Mouse (Mus musculus): ENCODE data around the gene Zcchc13. TPM values are rescaled to one million over a fixed set of nuclear protein-coding genes. Genes with fewer than 3 reads are reported as not detected.
"Not testable (repeated sequence)": the region's sequence is repeated elsewhere in the genome, so short reads cannot be mapped to it uniquely, and the experiment has no call there.

Gene Zcchc13
- polyA plus RNA-seq, 1 experiment from 2014 or later, result not detected

DNA sequence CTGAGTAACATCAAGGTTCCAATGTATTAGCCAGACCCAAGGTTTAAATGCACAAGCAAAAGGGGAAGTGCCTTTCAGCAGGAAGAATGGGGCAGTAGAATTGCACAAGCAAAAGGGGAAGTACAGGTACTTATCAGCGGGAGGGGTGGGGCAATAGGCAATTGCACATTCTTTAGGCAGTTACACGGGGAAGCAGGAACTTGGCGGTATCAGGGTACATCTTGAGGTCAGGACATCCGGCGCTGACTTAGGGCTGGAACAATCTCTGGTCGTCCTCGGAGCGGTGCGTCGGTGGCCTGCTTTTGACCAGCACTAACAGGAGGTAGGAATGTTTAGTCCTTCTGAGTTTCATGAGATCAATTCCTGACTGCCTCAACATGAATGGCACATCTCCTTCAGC is 34.1 kb downstream of the Zcchc13 start:
- not testable (repeated sequence) for ATAC-seq (ENCODE audit: low FRiP score, low TSS enrichment); H3K4me3 ChIP-seq (ENCODE audit: low read length); H3K9me3 ChIP-seq (ENCODE audit: control insufficient read depth, low read length); H3K36me3 ChIP-seq (ENCODE audit: control insufficient read depth, insufficient read depth, low read length); H3K4me2 ChIP-seq (replicated peaks; ENCODE audit: low read depth, low read length); H3K9ac ChIP-seq (ENCODE audit: low read depth, low read length); H3K27ac ChIP-seq (ENCODE audit: low read depth, low read length); H3K27me3 ChIP-seq (ENCODE audit: control insufficient read depth, insufficient read depth, low read length); H3K4me1 ChIP-seq (ENCODE audit: control insufficient read depth, insufficient read depth, low read length)
- 90% methylated on average over 10 of the region's 10 CpGs for WGBS

DNA sequence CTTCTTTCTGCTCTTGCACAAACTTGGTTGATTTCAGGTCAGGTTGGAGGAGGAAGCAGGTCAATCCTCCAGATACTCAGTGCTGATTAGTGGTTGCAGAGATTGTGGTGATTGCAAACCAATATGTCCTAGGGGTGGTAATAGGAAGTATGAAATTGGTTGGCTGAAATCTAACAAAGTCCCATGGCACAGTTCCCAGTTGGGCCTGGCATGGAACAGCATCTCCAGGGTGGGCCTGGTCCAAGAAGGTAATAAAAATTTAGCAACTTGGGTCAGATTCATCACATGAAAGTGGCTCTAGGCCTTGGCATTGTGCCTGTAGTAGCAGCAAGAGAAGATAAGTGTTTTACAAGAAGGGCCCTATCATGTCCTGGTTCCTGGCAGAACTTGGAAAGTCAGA is 39.9 kb downstream of the Zcchc13 start:
- Histone ChIP-seq H3K4me1 (ENCODE audit: control insufficient read depth, insufficient read depth, low read length) (no peaks in the 10 kb centered on the region), H3K4me2 (replicated peaks; ENCODE audit: low read depth, low read length) (no peak overlapping the region), H3K27me3 (ENCODE audit: control insufficient read depth, insufficient read depth, low read length) (no peaks in the 10 kb centered on the region; the same call in 1 of the 2 replicates), H3K36me3 (ENCODE audit: control insufficient read depth, insufficient read depth, low read length) (no peaks in the 10 kb centered on the region), H3K4me3 (ENCODE audit: low read length) (no peak overlapping the region), H3K27ac (ENCODE audit: low read depth, low read length) (no peak overlapping the region), H3K9ac (ENCODE audit: low read depth, low read length) (no peak overlapping the region), H3K9me3 (ENCODE audit: control insufficient read depth, low read length) (no peaks in the 10 kb centered on the region)
- ATAC-seq (ENCODE audit: low FRiP score, low TSS enrichment), result no peak

DNA sequence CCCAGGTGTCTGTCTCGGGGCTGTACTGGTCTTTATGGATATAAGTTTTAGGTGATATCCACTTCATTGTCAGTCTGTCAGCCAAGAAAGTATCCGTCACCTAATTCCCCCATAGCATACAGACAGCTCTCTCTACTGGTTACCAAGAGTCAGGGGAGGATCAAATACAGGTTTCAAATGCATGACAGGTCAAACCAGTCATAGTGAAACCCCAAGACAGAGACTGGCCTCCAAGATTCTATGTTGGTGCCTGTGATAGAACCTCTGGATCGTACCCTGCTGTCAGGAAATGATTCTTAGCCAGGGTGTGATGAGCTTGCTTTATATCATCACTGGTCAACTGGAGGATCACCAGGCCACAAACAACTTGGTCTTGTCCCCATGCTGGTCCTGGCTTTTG is 43.4 kb downstream of the Zcchc13 start:
- no peak for ATAC-seq (ENCODE audit: low FRiP score, low TSS enrichment)
- WGBS, result 81% methylated on average over 3 of the region's 3 CpGs

GRCm38 (mm10) chrX:103674674-103675073 is 44.3 kb downstream of the Zcchc13 start:
- H3K4me3 ChIP-seq (ENCODE audit: low read length), result no peak overlapping the region
- no peaks in the 10 kb centered on the region for H3K36me3 ChIP-seq (ENCODE audit: control insufficient read depth, insufficient read depth, low read length)
- H3K9me3 ChIP-seq (ENCODE audit: control insufficient read depth, low read length), result no peaks in the 10 kb centered on the region
- H3K9ac ChIP-seq (ENCODE audit: low read depth, low read length), result no peak overlapping the region
- H3K27me3 ChIP-seq (ENCODE audit: control insufficient read depth, insufficient read depth, low read length), result no peaks in the 10 kb centered on the region
- no peak overlapping the region for H3K4me2 ChIP-seq (replicated peaks; ENCODE audit: low read depth, low read length)
- no peak overlapping the region for H3K27ac ChIP-seq (ENCODE audit: low read depth, low read length)
- WGBS, result 33% methylated on average over 2 of the region's 2 CpGs
- no peak; the same call in 1 of the 2 replicates for ATAC-seq (ENCODE audit: low FRiP score, low TSS enrichment)
- H3K4me1 ChIP-seq (ENCODE audit: control insufficient read depth, insufficient read depth, low read length), result no peaks in the 10 kb centered on the region

More for the DNA sequence above, 43.4 kb downstream of the Zcchc13 start:
- no peak overlapping the region for H3K4me3 ChIP-seq (ENCODE audit: low read length)
- H3K4me2 ChIP-seq (replicated peaks; ENCODE audit: low read depth, low read length), result no peak overlapping the region
- no peak overlapping the region for H3K9ac ChIP-seq (ENCODE audit: low read depth, low read length)
- no peak overlapping the region for H3K27ac ChIP-seq (ENCODE audit: low read depth, low read length)
- no peaks in the 10 kb centered on the region for H3K9me3 ChIP-seq (ENCODE audit: control insufficient read depth, low read length)
- no peaks in the 10 kb centered on the region for H3K27me3 ChIP-seq (ENCODE audit: control insufficient read depth, insufficient read depth, low read length)
- H3K4me1 ChIP-seq (ENCODE audit: control insufficient read depth, insufficient read depth, low read length), result no peaks in the 10 kb centered on the region
- H3K36me3 ChIP-seq (ENCODE audit: control insufficient read depth, insufficient read depth, low read length), result no peaks in the 10 kb centered on the region

Other genes with a start within 250 kb of the Zcchc13 start
- gene Tsx, start 216.1 kb upstream of the Zcchc13 start, polyA plus RNA-seq (2014; fragmentation: Nextera tagmentation; extraction: Ambion mirVana), result 0.24 TPM in 1 of 2 replicates, not detected in the other
- not detected in 2 replicates for gene Gm26992, start 208.6 kb upstream of the Zcchc13 start, polyA plus RNA-seq (2014; fragmentation: Nextera tagmentation; extraction: Ambion mirVana)
- 8.8 and 13.1 TPM in 2 replicates for gene Slc16a2, start 191.4 kb downstream of the Zcchc13 start, polyA plus RNA-seq (2014; fragmentation: Nextera tagmentation; extraction: Ambion mirVana)